Mouse (Mus musculus) small intestine, adult 2 months (tissue): ENCODE data around the gene Gm9048.
"Not testable (repeated sequence)": the region's sequence is repeated elsewhere in the genome, so short reads cannot be mapped to it uniquely, and the experiment has no call there.

Experiments used
- CTCF ChIP-seq: fragments of 200-500 bp; IDR thresholded peaks from 2 replicates; pipeline ENCODE4 v1.5.1; 2012; ENCODE audit warnings: low read depth, mild to moderate bottlenecking, control low read depth, inconsistent platforms, low read length, moderate library complexity, mixed read lengths; ENCODE audit not compliant: insufficient replicate concordance, insufficient read length; ENCODE audit errors: extremely low read depth
- POLR2A ChIP-seq: fragments of 200-500 bp; IDR thresholded peaks from 2 replicates; pipeline ENCODE4 v1.6.1; 2012; ENCODE audit warnings: low read depth, mild to moderate bottlenecking, control low read depth, inconsistent platforms, low read length, moderate library complexity

DNA sequence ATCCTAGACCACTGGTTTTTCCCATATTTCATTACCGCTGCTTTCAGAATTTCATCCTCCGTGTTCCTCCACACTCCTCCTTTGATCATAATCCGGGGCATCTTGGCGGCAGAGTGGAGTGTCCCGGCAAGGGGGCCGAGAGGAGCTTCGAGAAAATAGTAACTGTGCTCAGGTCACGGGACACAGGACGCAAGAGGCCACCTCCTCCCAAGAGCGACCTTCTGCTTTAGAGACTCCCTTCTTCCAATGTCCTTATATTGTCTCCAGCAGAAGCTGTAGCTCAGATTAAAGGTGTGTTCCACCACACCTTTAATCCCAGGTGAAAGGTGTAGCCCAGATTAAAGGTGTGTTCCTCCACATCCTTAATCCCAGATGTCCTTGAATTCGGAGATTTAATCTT lies 5.5 kb upstream of the Gm9048 start, which contains the start of gene Gm9049:
- TF ChIP-seq CTCF, POLR2A: not testable (repeated sequence)
